Mouse (Mus musculus): ENCODE results near the gene Ankrd11. TPM values are rescaled to one million over a fixed set of nuclear protein-coding genes. Genes with fewer than 3 reads are reported as not detected.

Gene Ankrd11
- polyA plus RNA-seq, 1 experiment from 2014 or later, result 64.9 TPM

GRCm38 (mm10) chr8:123020859-123021258 is 21.2 kb downstream of the Ankrd11 start:
- H3K27me3 ChIP-seq, result no peaks in the 10 kb centered on the region
- no peak overlapping the region for H3K27ac ChIP-seq (replicated peaks)
- H3K9ac ChIP-seq (replicated peaks), result no peak overlapping the region
- H3K36me3 ChIP-seq, result 0 out of 2 replicates have a peak, but pooled peaks cover 3% of the 10 kb centered on the region
- no peak overlapping the region for H3K4me3 ChIP-seq
- peaks cover 19% of the 10 kb centered on the region for H3K4me1 ChIP-seq
- H3K9me3 ChIP-seq, result no peaks in the 10 kb centered on the region
- 88% methylated on average over 2 of the region's 2 CpGs for WGBS
- H3K4me2 ChIP-seq (replicated peaks), result no peak overlapping the region
- no peak for ATAC-seq (ENCODE audit: low FRiP score, low read depth)

GRCm38 (mm10) chr8:123020084-123020483 is 22.0 kb downstream of the Ankrd11 start:
- H3K9me3 ChIP-seq, result no peaks in the 10 kb centered on the region
- H3K4me1 ChIP-seq, result peaks cover 19% of the 10 kb centered on the region
- 0 out of 2 replicates have a peak, but pooled peaks cover 3% of the 10 kb centered on the region for H3K36me3 ChIP-seq
- H3K27me3 ChIP-seq, result no peaks in the 10 kb centered on the region
- 81% methylated on average over 2 of the region's 2 CpGs for WGBS
- no peak overlapping the region for H3K27ac ChIP-seq (replicated peaks)
- no peak for ATAC-seq (ENCODE audit: low FRiP score, low read depth)
- no peak overlapping the region for H3K4me2 ChIP-seq (replicated peaks)
- H3K9ac ChIP-seq (replicated peaks), result no peak overlapping the region
- H3K4me3 ChIP-seq, result no peak overlapping the region

- Histone ChIP-seq H3K27me3 (no peaks in the 10 kb centered on the region), H3K9ac (replicated peaks) (no peak overlapping the region), H3K4me1 (peaks cover 19% of the 10 kb centered on the region), H3K27ac (replicated peaks) (0 out of 2 replicates have a peak overlapping the region, but pooled peaks have one; percentile 20), H3K4me3 (no peak overlapping the region), H3K4me2 (replicated peaks) (no peak overlapping the region), H3K36me3 (0 out of 2 replicates have a peak, but pooled peaks cover 3% of the 10 kb centered on the region), H3K9me3 (no peaks in the 10 kb centered on the region)
- 74% methylated on average over 4 of the region's 4 CpGs for WGBS
- no peak for ATAC-seq (ENCODE audit: low FRiP score, low read depth)
Observed at GRCm38 (mm10) chr8:123018484-123019164, 23.5 kb downstream of the Ankrd11 start.

- no peak overlapping the region for H3K9ac ChIP-seq (replicated peaks)
- ATAC-seq (ENCODE audit: low FRiP score, low read depth), result no peak
- H3K4me3 ChIP-seq, result no peak overlapping the region
- no peaks in the 10 kb centered on the region for H3K9me3 ChIP-seq
- H3K27ac ChIP-seq (replicated peaks), result no peak overlapping the region
- peaks cover 19% of the 10 kb centered on the region for H3K4me1 ChIP-seq
- 91% methylated on average over 4 of the region's 4 CpGs for WGBS
- no peaks in the 10 kb centered on the region for H3K36me3 ChIP-seq
- H3K27me3 ChIP-seq, result no peaks in the 10 kb centered on the region
- no peak overlapping the region for H3K4me2 ChIP-seq (replicated peaks)
Observed at GRCm38 (mm10) chr8:123017143-123017542, 24.9 kb downstream of the Ankrd11 start.

- Histone ChIP-seq H3K4me1 (peaks cover 11% of the 10 kb centered on the region), H3K27ac (replicated peaks) (no peak overlapping the region), H3K36me3 (no peaks in the 10 kb centered on the region), H3K9me3 (no peaks in the 10 kb centered on the region), H3K9ac (replicated peaks) (no peak overlapping the region), H3K4me2 (replicated peaks) (no peak overlapping the region), H3K4me3 (no peak overlapping the region), H3K27me3 (no peaks in the 10 kb centered on the region)
- no peak for ATAC-seq (ENCODE audit: low FRiP score, low read depth)
- 87% methylated on average over 3 of the region's 3 CpGs for WGBS
Observed at GRCm38 (mm10) chr8:123015074-123015473, 27.0 kb downstream of the Ankrd11 start.

- no peak overlapping the region for H3K4me2 ChIP-seq (replicated peaks)
- H3K4me1 ChIP-seq, result peaks cover 11% of the 10 kb centered on the region
- no peak overlapping the region for H3K27ac ChIP-seq (replicated peaks)
- WGBS, result 91% methylated on average over 7 of the region's 7 CpGs
- no peak overlapping the region for H3K9ac ChIP-seq (replicated peaks)
- no peak for ATAC-seq (ENCODE audit: low FRiP score, low read depth)
- no peaks in the 10 kb centered on the region for H3K36me3 ChIP-seq
- no peaks in the 10 kb centered on the region for H3K9me3 ChIP-seq
- no peak overlapping the region for H3K4me3 ChIP-seq
- H3K27me3 ChIP-seq, result no peaks in the 10 kb centered on the region
Observed at GRCm38 (mm10) chr8:123014429-123014828, 27.6 kb downstream of the Ankrd11 start.

- H3K4me3 ChIP-seq, result no peak overlapping the region
- no peaks in the 10 kb centered on the region for H3K27me3 ChIP-seq
- H3K4me2 ChIP-seq (replicated peaks), result no peak overlapping the region
- H3K9ac ChIP-seq (replicated peaks), result no peak overlapping the region
- no peaks in the 10 kb centered on the region for H3K9me3 ChIP-seq
- no peak overlapping the region for H3K27ac ChIP-seq (replicated peaks)
- no peak for ATAC-seq (ENCODE audit: low FRiP score, low read depth)
- H3K4me1 ChIP-seq, result no peaks in the 10 kb centered on the region
- H3K36me3 ChIP-seq, result no peaks in the 10 kb centered on the region
Observed at GRCm38 (mm10) chr8:123011321-123011720, 30.8 kb downstream of the Ankrd11 start.

- Histone ChIP-seq H3K9me3 (no peaks in the 10 kb centered on the region), H3K4me1 (peaks cover 4% of the 10 kb centered on the region; the same call in 1 of the 2 replicates), H3K36me3 (no peaks in the 10 kb centered on the region), H3K4me3 (no peak overlapping the region), H3K9ac (replicated peaks) (no peak overlapping the region), H3K27me3 (no peaks in the 10 kb centered on the region), H3K4me2 (replicated peaks) (no peak overlapping the region), H3K27ac (replicated peaks) (no peak overlapping the region)
- ATAC-seq (ENCODE audit: low FRiP score, low read depth), result no peak
- 84% methylated on average over 5 of the region's 5 CpGs for WGBS
Observed at GRCm38 (mm10) chr8:123005805-123006204, 36.3 kb downstream of the Ankrd11 start.

GRCm38 (mm10) chr8:123005328-123005727 is 36.7 kb downstream of the Ankrd11 start:
- WGBS, result 73% methylated on average over 3 of the region's 3 CpGs
- H3K27me3 ChIP-seq, result no peaks in the 10 kb centered on the region
- H3K4me2 ChIP-seq (replicated peaks), result no peak overlapping the region
- no peaks in the 10 kb centered on the region for H3K9me3 ChIP-seq
- no peak for ATAC-seq (ENCODE audit: low FRiP score, low read depth)
- no peak overlapping the region for H3K4me3 ChIP-seq
- no peaks in the 10 kb centered on the region for H3K36me3 ChIP-seq
- peaks cover 4% of the 10 kb centered on the region; the same call in 1 of the 2 replicates for H3K4me1 ChIP-seq
- no peak overlapping the region for H3K27ac ChIP-seq (replicated peaks)
- no peak overlapping the region for H3K9ac ChIP-seq (replicated peaks)

GRCm38 (mm10) chr8:123004033-123004922 is 37.8 kb downstream of the Ankrd11 start:
- H3K9ac ChIP-seq (replicated peaks), result no peak overlapping the region
- H3K4me3 ChIP-seq, result no peak overlapping the region
- no peak for ATAC-seq (ENCODE audit: low FRiP score, low read depth)
- no peak overlapping the region for H3K4me2 ChIP-seq (replicated peaks)
- WGBS, result 83% methylated on average over 14 of the region's 14 CpGs
- H3K27ac ChIP-seq (replicated peaks), result no peak overlapping the region
- H3K27me3 ChIP-seq, result no peaks in the 10 kb centered on the region
- H3K9me3 ChIP-seq, result no peaks in the 10 kb centered on the region
- peaks cover 4% of the 10 kb centered on the region; the same call in 1 of the 2 replicates for H3K4me1 ChIP-seq
- no peaks in the 10 kb centered on the region for H3K36me3 ChIP-seq

GRCm38 (mm10) chr8:123000311-123000710 is 41.8 kb downstream of the Ankrd11 start:
- Histone ChIP-seq H3K27me3 (no peaks in the 10 kb centered on the region), H3K27ac (replicated peaks) (no peak overlapping the region), H3K9ac (replicated peaks) (no peak overlapping the region), H3K9me3 (no peaks in the 10 kb centered on the region), H3K4me2 (replicated peaks) (no peak overlapping the region), H3K4me1 (peaks cover 4% of the 10 kb centered on the region; the same call in 1 of the 2 replicates), H3K36me3 (no peaks in the 10 kb centered on the region), H3K4me3 (no peak overlapping the region)
- WGBS, result 83% methylated on average over 2 of the region's 2 CpGs
- ATAC-seq (ENCODE audit: low FRiP score, low read depth), result no peak

GRCm38 (mm10) chr8:122997963-122998362 is 44.1 kb downstream of the Ankrd11 start:
- 0 out of 2 replicates have a peak, but pooled peaks cover 1% of the 10 kb centered on the region for H3K4me1 ChIP-seq
- no peak overlapping the region for H3K9ac ChIP-seq (replicated peaks)
- H3K27me3 ChIP-seq, result no peaks in the 10 kb centered on the region
- H3K27ac ChIP-seq (replicated peaks), result no peak overlapping the region
- ATAC-seq (ENCODE audit: low FRiP score, low read depth), result no peak
- H3K4me2 ChIP-seq (replicated peaks), result no peak overlapping the region
- no peaks in the 10 kb centered on the region for H3K9me3 ChIP-seq
- H3K4me3 ChIP-seq, result no peak overlapping the region
- 85% methylated on average over 4 of the region's 4 CpGs for WGBS
- H3K36me3 ChIP-seq, result no peaks in the 10 kb centered on the region
